Mouse (Mus musculus) kidney, embryonic 14.5 days (tissue): ENCODE data around the gene Foxc2. TPM values are rescaled to one million over a fixed set of nuclear protein-coding genes. Genes with fewer than 3 reads are reported as not detected.

Experiments used
- ATAC-seq: fragments of 200-750 bp; cut with Nextera tagmentation; 2 replicates; pipeline ENCODE4 v1.8.0; 2017; ENCODE audit warnings: moderate number of reproducible peaks, mild to moderate bottlenecking, moderate TSS enrichment, moderate library complexity; ENCODE audit not compliant: low FRiP score, low TSS enrichment
- H3K27ac ChIP-seq: fragments of 300-500 bp; sonication (generic); 2 replicates; pipeline ENCODE4 v1.5.1; 2014; ENCODE audit warnings: low read depth, mild to moderate bottlenecking, low read length, moderate library complexity, mixed read lengths
- H3K27me3 ChIP-seq: fragments of 300-500 bp; sonication (generic); 2 replicates; pipeline ENCODE4 v1.6.1; 2014; ENCODE audit warnings: mild to moderate bottlenecking, low read length; ENCODE audit not compliant: control insufficient read depth, insufficient read depth
- H3K36me3 ChIP-seq: fragments of 300-500 bp; sonication (generic); 2 replicates; pipeline ENCODE4 v1.6.1; 2014; ENCODE audit warnings: low read length, mixed read lengths; ENCODE audit not compliant: control insufficient read depth, insufficient read depth
- H3K4me1 ChIP-seq: fragments of 300-500 bp; sonication (generic); 2 replicates; pipeline ENCODE4 v1.6.1; 2014; ENCODE audit warnings: low read length, mixed read lengths; ENCODE audit not compliant: control insufficient read depth, insufficient read depth
- H3K4me2 ChIP-seq: fragments of 300-500 bp; sonication (generic); replicated peaks from 2 replicates; pipeline ENCODE4 v1.6.1; 2014; ENCODE audit warnings: low read depth, mild to moderate bottlenecking, low read length
- H3K4me3 ChIP-seq: fragments of 300-500 bp; sonication (generic); 2 replicates; pipeline ENCODE4 v1.5.1; 2014; ENCODE audit warnings: mild to moderate bottlenecking, low read length
- H3K9ac ChIP-seq: fragments of 300-500 bp; sonication (generic); 2 replicates; pipeline ENCODE4 v1.6.1; 2014; ENCODE audit warnings: low read depth, mild to moderate bottlenecking, low read length, moderate library complexity
- H3K9me3 ChIP-seq: fragments of 300-500 bp; sonication (generic); 2 replicates; pipeline ENCODE4 v1.6.1; 2016; ENCODE audit warnings: low read length; ENCODE audit not compliant: control insufficient read depth
- WGBS: fragments of 180-500 bp; shearing (Covaris S2); extraction: QIAGEN DNeasy Blood & Tissue Kit; methylation state at CpG from one replicate; pipeline ENCODE4 v1.1.7; 2014; 5-methylcytosine and 5-hydroxymethylcytosine counted together
- polyA plus RNA-seq: library from polyadenylated mRNA; unstranded; fragments of >200 nt; fragmentation: Nextera tagmentation; extraction: Ambion mirVana; gene quantifications from 2 replicates; pipeline ENCODE4 v1.2.1, GENCODE M21; 2014

Gene Foxc2
- polyA plus RNA-seq, 1 experiment from 2014 or later: 52.3 TPM

DNA sequence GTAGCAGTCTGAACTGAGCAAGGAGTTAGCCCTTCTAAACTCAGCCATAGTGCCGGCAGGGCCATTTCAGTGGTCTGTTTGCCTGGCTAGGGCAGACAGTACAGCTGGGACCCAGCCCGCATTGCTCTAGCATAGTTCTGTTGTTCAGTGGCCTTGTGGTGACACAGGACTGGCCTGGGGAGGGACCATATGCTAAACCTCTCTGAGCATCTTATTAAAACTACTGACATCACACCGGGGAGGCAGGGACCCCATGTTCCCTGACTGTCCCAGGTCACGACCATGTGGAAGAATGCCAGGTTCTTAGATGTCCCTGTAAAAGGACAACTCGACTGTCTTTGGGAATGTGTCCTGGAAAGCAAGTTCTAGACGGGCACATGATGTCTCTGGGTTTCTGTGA lies 23.8 kb upstream of the Foxc2 start:
- Histone ChIP-seq H3K9ac (no peak overlapping the region), H3K27me3 (peaks cover 62% of the 10 kb centered on the region), H3K4me3 (no peak overlapping the region), H3K4me1 (0 out of 2 replicates have a peak, but pooled peaks cover 5% of the 10 kb centered on the region), H3K36me3 (peaks cover 2% of the 10 kb centered on the region), H3K9me3 (no peaks in the 10 kb centered on the region), H3K27ac (no peak overlapping the region), H3K4me2 (no peak overlapping the region)
- WGBS: 32% methylated on average over 6 of the region's 6 CpGs
- ATAC-seq: no peak

DNA sequence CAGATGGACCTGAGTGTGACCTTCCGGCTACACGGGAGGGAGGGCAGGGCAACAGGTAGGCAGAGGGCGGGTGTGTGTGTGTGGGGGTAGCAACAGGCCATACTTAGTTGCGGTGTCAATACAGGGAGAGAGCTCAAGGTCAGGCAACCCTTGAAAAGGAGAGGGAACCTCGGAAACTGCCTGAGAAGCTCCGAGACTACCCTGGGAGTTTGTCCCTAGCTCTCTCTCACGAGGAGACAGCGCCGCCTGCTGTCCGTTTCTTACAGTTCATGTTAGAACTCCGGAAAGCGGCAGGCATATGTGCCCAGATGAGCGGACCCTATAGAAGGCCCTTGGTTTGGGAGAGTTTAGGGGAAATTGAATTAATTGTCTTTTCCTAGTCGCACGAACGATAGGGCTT lies 23.3 kb upstream of the Foxc2 start:
- peaks cover 57% of the 10 kb centered on the region for H3K27me3 ChIP-seq
- no peak overlapping the region for H3K9ac ChIP-seq
- 0 out of 2 replicates have a peak, but pooled peaks cover 5% of the 10 kb centered on the region for H3K4me1 ChIP-seq
- 3% methylated on average over 16 of the region's 16 CpGs for WGBS
- H3K27ac ChIP-seq: no peak overlapping the region
- H3K4me3 ChIP-seq: no peak overlapping the region
- H3K9me3 ChIP-seq: no peaks in the 10 kb centered on the region
- peak; percentile 38 for ATAC-seq
- H3K4me2 ChIP-seq: no peak overlapping the region
- peaks cover 6% of the 10 kb centered on the region for H3K36me3 ChIP-seq

DNA sequence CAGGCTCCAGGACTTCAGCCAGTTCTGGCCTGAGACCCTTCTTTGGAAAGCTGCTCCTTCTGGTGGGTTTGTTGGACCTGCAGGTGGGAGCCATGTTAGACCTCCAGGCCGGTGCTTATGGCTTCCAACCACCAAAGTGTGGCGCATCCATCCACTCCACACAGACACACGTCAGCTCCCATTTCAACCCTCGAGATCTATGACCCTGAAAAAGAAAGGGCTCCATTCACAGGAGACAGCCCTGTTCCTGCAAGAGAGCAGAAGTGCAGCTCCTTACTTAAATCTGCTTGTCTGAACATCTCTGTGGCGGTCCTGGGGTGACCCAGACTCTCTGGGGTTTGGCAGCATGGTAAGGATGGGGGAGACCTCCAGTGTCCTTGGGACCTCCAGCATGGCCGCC lies 22.5 kb upstream of the Foxc2 start:
- no peak overlapping the region for H3K4me2 ChIP-seq
- 64% methylated on average over 6 of the region's 6 CpGs for WGBS
- no peaks in the 10 kb centered on the region for H3K9me3 ChIP-seq
- H3K27ac ChIP-seq: no peak overlapping the region
- 0 out of 2 replicates have a peak, but pooled peaks cover 5% of the 10 kb centered on the region for H3K4me1 ChIP-seq
- H3K27me3 ChIP-seq: peaks cover 49% of the 10 kb centered on the region
- no peak for ATAC-seq
- H3K4me3 ChIP-seq: no peak overlapping the region
- no peak overlapping the region for H3K9ac ChIP-seq
- peaks cover 15% of the 10 kb centered on the region for H3K36me3 ChIP-seq

DNA sequence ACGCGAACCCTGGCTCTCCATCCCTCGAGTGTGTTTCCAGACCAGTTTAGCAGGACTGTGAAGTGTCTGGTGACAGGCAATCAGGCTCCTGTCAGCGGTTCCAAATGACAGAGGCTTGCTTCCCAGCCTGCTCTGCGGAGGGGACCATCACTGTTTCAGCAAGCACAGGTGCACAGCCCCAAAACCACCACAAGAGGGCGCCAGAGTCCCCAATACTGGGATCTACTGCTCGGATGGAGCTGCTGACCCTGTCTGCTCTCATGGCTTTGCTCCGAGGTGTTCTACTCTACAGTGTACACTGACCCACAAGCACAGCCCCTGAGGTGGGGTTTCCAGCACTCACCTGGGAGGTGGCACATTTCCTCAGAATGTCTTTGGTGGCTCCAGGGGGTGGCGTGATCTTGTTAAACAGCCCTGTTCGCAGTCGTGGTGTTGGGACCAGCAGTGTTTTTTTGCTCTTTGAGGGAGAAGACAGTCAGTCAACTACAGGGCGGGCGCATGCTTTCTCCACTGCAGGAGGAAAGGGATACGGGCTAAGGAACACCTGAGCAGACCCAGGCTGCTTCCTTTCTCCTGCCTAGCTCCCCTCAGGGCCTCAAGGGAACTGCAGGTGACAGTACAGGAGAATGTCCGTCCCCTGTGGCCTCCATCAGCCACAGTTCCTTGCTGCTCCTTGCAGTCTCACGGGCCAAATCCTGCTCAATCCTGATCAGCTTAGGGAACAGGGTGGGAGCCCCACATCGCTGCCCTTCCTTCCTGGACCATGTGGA lies 11.7 kb upstream of the Foxc2 start:
- 54% methylated on average over 17 of the region's 17 CpGs for WGBS
- H3K36me3 ChIP-seq: peaks cover 55% of the 10 kb centered on the region

DNA sequence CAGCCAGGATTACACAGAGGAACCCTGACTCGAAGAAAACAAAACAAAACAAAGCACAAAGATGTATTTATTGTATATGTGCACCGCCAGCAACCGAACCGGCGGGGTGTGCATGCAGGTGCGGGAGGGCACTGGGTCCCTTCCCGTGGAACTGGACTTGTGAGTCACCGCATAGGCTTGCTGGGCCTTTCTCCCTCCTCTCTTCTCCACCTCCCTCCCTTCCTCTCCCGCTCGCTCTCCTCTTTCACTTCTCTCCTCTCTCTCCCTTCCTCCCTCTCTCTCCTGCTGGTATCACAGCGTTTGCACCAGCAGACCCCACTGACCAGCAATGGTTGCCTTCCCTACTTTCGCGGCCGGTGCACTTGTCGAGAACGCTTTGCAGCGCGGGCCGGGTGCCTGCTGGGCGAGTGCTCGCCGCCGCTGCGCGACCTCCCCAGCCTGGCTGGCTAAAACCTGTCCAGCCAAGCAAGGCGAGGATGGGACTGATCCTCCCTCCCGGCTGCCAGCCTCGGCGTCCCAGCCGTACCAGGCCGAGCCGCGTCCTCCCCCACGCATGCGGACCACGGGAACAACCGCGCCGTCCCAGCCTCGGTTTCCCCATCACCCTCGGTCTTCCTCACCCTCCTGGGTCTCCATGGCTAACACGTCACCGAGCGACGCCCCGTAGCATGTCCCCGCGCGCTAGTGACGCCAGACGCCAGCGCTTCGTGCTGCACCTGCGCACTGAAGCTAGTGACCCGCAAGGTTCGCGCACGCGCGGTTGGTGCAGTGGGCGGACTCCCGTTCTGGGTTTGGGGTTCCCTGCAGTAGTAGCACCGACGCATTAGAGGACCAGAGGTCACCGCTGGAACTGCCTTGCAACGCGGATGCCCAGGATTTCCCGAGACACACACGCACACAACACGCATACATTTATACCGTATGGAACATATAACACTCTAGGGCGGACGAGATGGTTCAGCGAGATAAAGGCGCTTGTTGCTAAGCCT lies 8.0 kb upstream of the Foxc2 start, which contains the start of gene Mthfsd:
Gene Mthfsd (minus strand): TSS at position 725 of the 989 bp plus-strand sequence.
- Histone ChIP-seq H3K27me3 (0 out of 2 replicates have a peak, but pooled peaks cover 3% of the 10 kb centered on the region), H3K4me3 (peak within 1 kb of the TSS; percentile 96), H3K4me2 (peak within 1 kb of the TSS; percentile 89), H3K36me3 (peaks cover 21% of the 10 kb centered on the region), H3K9ac (peak within 1 kb of the TSS; percentile 83), H3K4me1 (peaks cover 8% of the 10 kb centered on the region), H3K9me3 (no peaks in the 10 kb centered on the region), H3K27ac (peak within 1 kb of the TSS; percentile 77; the same call in 1 of the 2 replicates)
- 2% methylated on average over 75 of the region's 75 CpGs for WGBS
- ATAC-seq: peak; percentile 91

More for the DNA sequence above, 11.7 kb upstream of the Foxc2 start:
- Histone ChIP-seq H3K4me3 (no peak overlapping the region), H3K4me1 (peaks cover 8% of the 10 kb centered on the region), H3K27me3 (no peaks in the 10 kb centered on the region), H3K4me2 (no peak overlapping the region), H3K27ac (no peak overlapping the region), H3K9me3 (no peaks in the 10 kb centered on the region), H3K9ac (no peak overlapping the region)
- peak; percentile 51; the same call in 1 of the 2 replicates for ATAC-seq

DNA sequence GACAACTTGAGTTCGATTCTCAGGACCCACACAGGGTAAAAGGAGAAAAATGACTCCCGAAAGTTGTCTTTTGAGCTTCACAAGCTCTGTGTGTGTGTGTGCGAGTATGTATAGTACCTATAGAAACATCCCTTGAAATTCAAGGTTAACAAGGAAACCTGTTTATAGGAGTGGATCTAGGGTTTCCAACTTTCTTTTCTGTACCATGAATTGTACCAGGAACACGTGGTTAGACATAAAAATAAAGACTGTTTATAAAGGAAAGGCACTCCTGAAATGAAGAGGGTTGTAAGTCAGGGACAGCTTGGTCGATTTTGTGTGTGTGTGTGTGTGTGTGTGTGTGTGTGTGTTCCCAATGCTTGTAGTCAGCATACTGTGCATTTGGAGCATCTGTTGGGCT lies 7.3 kb upstream of the Foxc2 start:
- peak overlapping the region; percentile 48 for H3K4me2 ChIP-seq
- H3K9me3 ChIP-seq: no peaks in the 10 kb centered on the region
- H3K36me3 ChIP-seq: peaks cover 14% of the 10 kb centered on the region; the same call in 1 of the 2 replicates
- H3K27ac ChIP-seq: no peak overlapping the region
- peak overlapping the region; percentile 42; the same call in 1 of the 2 replicates for H3K9ac ChIP-seq
- H3K4me1 ChIP-seq: peaks cover 12% of the 10 kb centered on the region
- 13% methylated on average over 5 of the region's 5 CpGs for WGBS
- no peak for ATAC-seq
- 0 out of 2 replicates have a peak, but pooled peaks cover 3% of the 10 kb centered on the region for H3K27me3 ChIP-seq
- peak overlapping the region; percentile 96 for H3K4me3 ChIP-seq

DNA sequence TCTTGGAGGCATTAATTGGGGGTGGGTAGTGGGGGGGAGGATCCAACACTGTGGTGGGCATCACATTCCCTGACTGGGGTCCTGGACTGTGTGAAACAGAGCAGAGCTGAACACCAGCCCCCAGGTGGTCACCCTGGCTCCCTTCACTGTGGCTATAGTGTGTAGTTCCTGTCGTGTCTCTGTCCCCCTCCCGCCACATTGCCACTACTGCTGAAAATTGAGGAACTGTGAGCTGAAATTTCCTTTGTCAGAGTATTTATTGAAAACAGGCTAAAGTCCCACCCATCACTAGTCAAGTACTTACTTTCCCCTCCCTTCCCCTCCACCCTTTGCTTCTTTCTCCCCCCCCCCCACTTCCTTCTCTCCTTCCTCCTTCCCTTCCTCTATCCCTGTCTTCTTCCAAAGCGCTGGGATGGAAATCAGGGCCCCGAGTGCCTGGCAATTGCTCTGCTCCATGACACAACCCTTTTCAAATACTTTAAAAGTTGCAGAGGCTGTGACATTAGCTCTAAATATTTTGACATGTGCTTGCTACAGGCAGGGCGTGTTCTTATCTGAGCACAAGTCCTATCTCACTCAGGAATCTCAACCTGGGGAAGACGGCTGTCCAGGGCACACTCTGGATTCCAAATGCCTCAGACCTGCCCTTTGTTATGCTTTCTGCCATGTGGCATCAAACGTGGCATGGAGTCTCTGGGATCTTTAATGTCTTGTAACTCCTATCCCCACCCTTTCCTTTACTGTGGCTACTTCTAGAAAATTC lies 4.6 kb upstream of the Foxc2 start:
- H3K27me3 ChIP-seq: peaks cover 3% of the 10 kb centered on the region; the same call in 1 of the 2 replicates
- peaks cover 3% of the 10 kb centered on the region; the same call in 1 of the 2 replicates for H3K36me3 ChIP-seq
- H3K9me3 ChIP-seq: no peaks in the 10 kb centered on the region
- no peak overlapping the region for H3K27ac ChIP-seq
- ATAC-seq: no peak
- H3K4me3 ChIP-seq: no peak overlapping the region
- H3K4me2 ChIP-seq: no peak overlapping the region
- H3K4me1 ChIP-seq: peaks cover 23% of the 10 kb centered on the region
- WGBS: 55% methylated on average over 7 of the region's 7 CpGs
- no peak overlapping the region for H3K9ac ChIP-seq

DNA sequence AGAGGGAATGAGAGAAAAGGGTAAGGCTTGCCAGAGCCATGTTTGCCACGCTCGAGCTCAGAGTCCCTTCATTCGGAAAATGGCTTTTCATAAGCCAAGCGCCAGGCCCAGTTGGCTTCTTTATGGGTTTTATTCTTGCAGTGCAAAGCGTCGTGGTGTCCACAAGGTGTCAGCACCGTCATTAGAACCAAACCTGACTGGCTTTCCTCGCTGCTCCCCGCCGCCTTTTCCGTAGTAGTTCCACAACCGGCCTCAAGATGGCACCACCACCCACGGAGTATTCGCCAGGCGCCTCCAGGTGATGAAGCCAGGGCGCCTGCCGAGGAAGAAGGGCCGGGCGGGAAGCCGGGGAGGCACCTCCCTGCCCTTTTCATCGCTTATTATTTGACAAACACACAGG lies 2.7 kb upstream of the Foxc2 start:
- WGBS: under 1% methylated on average over 21 of the region's 21 CpGs
- Histone ChIP-seq H3K9me3 (no peaks in the 10 kb centered on the region), H3K27me3 (peaks cover 11% of the 10 kb centered on the region; the same call in 1 of the 2 replicates), H3K27ac (no peak overlapping the region), H3K9ac (0 out of 2 replicates have a peak overlapping the region, but pooled peaks have one; percentile 23), H3K36me3 (peaks cover 9% of the 10 kb centered on the region; the same call in 1 of the 2 replicates), H3K4me2 (peak overlapping the region; percentile 70), H3K4me1 (peaks cover 14% of the 10 kb centered on the region), H3K4me3 (peak overlapping the region; percentile 12)
- ATAC-seq: 0 out of 2 replicates have a peak, but pooled peaks have one; percentile 13
